Mouse (Mus musculus) Patski (cell line): ENCODE results near the gene Fam129a. TPM values are rescaled to one million over a fixed set of nuclear protein-coding genes. Genes with fewer than 3 reads are reported as not detected.
A peak's percentile ranks its signal among the peaks of the same experiment; 100 is the strongest.

ENCODE experiments used
- ATAC-seq: fragments of 100-300 bp; one replicate; pipeline ENCODE4 v1.8.0; 2021
- CTCF ChIA-PET: fragments of 350-600 bp; sonication (Branson Sonifier 250); formaldehyde crosslinking; loops from one replicate; lab custom pipeline; 2022; ENCODE audit warnings: inconsistent platforms; lab: Charles Lee
- POLR2A ChIA-PET: fragments of 350-600 bp; sonication (Branson Sonifier 250); formaldehyde crosslinking; loops from one replicate; lab custom pipeline; 2022; ENCODE audit warnings: antibody characterized with exemption, inconsistent platforms; lab: Charles Lee
- DNase-seq: peaks from one replicate; pipeline ENCODE4 v3.0.0-alpha.2; 2011; ENCODE audit warnings: low read depth, low spot score
- H3K27me3 ChIP-seq: fragments of 371-371 bp; one replicate; pipeline ENCODE4 v1.5.1; 2021
- CTCF ChIP-seq: fragments of 100-300 bp; IDR thresholded peaks from one replicate; pipeline ENCODE4 v1.5.1; 2021
- in situ Hi-C: fragments of 300-500 bp; cut with MboI; formaldehyde crosslinking; loops from 3 replicates; pipeline ENCODE4 v1.11.1; 2018; ENCODE audit warnings: low pct_unique_long_range_greater_than_20kb, mixed read lengths
- polyA plus RNA-seq: library from polyadenylated mRNA; unstranded; gene quantifications from one replicate; pipeline ENCODE4 v1.2.3, GENCODE M21; 2021

Gene Fam129a
- polyA plus RNA-seq, 1 experiment from 2014 or later = 0.27 TPM

DNA sequence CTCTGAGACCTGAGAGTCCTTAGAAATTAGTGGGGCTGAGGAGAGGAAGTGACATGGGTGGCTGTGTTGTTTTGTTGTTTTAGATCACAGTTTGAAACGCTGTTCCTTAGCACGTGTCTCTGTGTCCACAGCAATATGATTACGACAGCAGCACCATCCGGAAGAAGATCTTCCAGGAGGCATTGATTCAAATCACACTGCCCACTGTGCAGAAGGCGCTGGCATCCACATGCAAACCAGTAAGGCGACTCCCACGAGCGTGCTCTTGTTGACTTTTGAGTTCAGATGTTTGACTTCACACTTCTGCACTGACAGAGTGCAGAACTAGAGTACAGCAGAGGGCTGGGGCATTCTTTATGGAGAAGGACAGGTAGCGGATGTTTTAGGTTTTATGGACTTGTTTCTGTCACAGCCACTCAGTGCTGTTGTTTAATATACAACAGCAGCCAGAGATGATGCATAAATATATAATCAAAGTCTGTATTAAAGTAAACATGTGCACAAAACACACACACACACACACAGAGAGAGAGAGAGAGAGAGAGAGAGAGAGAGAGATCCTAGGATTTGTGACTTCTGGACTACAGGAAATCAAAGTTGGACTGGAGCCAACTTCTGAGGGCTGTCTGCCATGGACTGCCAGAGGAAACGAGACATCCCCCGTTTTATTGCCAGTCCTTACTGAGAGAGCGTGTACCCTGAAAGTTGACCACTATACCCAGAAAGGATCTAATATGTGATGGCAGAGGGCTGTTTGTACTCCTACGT lies 138.2 kb downstream of the Fam129a start:
- ChIA-PET CTCF (interaction anchor here (1.0 kb wide), 1 partner anchor 23 kb away, joined by 3 read pairs; no protein-coding TSS in a partner anchor), POLR2A (interaction anchor here (0.6 kb wide), 1 partner anchor 348 kb away, joined by 3 read pairs; no protein-coding TSS in a partner anchor)
- DNase-seq = no peak

DNA sequence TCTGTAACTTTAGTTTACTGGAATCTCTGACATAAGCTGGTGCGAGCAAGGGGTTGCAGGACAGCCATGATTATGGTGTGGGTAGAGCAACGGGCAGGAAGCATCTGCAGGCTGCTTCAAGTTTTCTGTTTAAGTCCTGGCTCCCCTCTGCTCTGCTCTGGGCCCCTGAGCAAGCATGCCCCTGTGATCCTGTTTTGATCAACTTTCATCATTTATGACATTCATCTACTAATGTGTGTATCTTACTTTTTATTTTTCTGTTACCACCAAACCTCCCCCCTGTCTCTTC lies 138.7 kb downstream of the Fam129a start:
- POLR2A ChIA-PET = interaction anchor here (0.6 kb wide), 1 partner anchor 348 kb away, joined by 3 read pairs; no protein-coding TSS in a partner anchor
- in situ Hi-C loops = loop anchor here (5.0 to 25.0 kb wide), 3 partner anchors 147 to 672 kb away; no protein-coding TSS in a partner anchor
- no peak for ATAC-seq
- CTCF ChIA-PET = no interaction called here
- no peak for DNase-seq
- TF ChIP-seq CTCF = no peak
- H3K27me3 ChIP-seq = no peaks in the 10 kb centered on the region

More for the DNA sequence above, 138.2 kb downstream of the Fam129a start:
- in situ Hi-C loops = loop anchor here (5.0 to 25.0 kb wide), 3 partner anchors 147 to 672 kb away; no protein-coding TSS in a partner anchor
- no peak for ATAC-seq
- H3K27me3 ChIP-seq = no peaks in the 10 kb centered on the region
- TF ChIP-seq CTCF = no peak

DNA sequence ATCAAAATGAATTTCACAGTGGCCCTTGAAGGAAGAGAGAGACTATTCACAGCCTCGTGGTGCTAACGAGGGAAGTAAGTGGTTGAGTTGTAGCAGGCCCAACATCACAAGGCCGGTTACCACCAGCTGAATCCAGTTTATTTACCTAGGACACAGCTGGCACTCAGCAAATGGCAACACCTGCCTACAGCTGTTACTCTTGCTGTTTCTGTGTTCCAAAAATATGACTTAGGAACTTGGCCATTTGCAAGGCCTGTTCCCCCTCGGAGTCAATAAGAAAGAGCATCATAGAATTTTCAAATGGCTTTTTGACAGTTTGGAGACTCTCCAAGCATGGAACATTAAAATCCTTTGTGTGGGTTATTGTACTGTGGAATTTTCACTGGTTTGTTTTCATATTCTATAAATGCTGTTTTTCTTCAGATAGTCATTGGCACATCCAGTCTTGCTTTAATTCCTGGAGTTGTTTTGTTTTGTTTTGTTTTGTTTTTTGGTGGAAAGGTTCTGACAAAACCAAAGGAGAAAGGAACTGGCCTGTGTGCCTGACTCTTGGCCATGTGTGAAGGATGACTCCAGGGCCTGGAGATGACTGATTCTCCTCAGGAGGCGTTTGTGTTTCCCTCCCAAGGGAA lies 139.6 kb downstream of the Fam129a start:
- ChIA-PET POLR2A (no interaction called here), CTCF (no interaction called here)
- ATAC-seq (no peak), DNase-seq (no peak)
- TF ChIP-seq CTCF = no peak
- in situ Hi-C loops = loop anchor here (25.0 kb wide), 1 partner anchor 673 kb away; no protein-coding TSS in a partner anchor
- H3K27me3 ChIP-seq = no peaks in the 10 kb centered on the region

DNA sequence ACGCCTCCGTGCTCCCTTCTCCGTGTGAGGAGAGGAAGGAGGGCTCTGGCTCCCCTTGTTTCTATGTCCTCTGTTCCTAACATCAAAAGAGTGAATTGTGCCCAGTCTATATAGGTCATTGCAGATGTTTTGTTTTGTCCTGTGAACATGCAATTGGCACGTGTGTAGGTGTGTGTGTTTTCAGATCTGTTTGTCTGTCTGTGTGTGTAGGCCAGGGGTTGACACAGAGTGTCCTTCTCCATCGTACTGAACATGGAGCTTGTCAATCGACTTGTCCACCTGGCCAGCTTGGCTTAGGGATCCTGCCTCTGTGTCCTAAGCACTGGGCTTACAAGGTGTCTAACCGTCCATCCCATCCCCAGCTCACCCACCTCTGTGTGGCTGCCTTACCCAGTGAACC lies 140.1 kb downstream of the Fam129a start:
- in situ Hi-C loops = loop anchor here (25.0 kb wide), 1 partner anchor 674 kb away; no protein-coding TSS in a partner anchor
- H3K27me3 ChIP-seq = no peaks in the 10 kb centered on the region
- TF ChIP-seq CTCF = no peak
- POLR2A ChIA-PET = no interaction called here
- DNase-seq = no peak
- CTCF ChIA-PET = no interaction called here
- no peak for ATAC-seq

DNA sequence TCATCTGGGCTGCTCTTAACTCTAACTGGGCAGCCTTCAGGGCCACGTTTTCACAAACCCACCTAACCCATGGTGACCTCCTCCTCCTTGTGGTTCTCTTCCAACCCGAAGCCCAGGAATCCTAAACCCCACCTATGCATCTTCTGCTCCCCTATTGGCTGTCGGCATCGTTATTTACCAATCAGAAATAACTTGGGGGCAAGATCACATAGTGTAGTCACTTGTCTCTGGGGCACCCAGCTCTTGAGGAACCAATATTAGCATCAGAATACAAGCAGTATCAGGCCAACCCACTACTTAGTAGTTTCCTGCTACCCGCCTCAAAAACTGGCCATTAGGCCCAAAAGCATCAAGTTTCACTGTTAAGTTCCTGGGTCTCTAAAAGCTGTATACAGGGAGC lies 141.7 kb downstream of the Fam129a start:
- no peak for TF ChIP-seq CTCF
- POLR2A ChIA-PET = no interaction called here
- in situ Hi-C loops = loop anchor here (25.0 kb wide), 1 partner anchor 675 kb away; no protein-coding TSS in a partner anchor
- ATAC-seq = no peak
- CTCF ChIA-PET = interaction anchor here (2.2 kb wide), 1 partner anchor 148 kb away, joined by 7 read pairs; no protein-coding TSS in a partner anchor
- no peak for DNase-seq
- H3K27me3 ChIP-seq = no peaks in the 10 kb centered on the region

DNA sequence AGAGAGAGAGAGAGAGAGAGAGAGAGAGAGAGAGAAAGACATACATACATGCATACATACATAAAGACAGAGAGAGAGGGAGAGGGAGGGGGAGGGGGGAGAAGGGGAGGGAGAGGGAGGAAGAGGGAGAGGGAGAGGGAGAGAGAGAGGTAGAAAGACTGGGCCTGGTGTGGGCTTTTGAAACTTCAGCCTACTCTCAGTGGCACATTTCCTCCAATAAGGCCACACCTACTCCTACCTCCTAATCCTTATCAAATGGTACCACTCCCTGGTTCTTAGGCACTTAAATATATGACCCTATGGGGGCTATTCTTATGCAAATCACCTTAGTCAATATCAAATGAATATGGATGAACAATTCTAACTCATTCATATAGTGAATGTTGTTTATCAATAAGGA lies 142.6 kb downstream of the Fam129a start:
- no peak for ATAC-seq
- in situ Hi-C loops = loop anchor here (25.0 kb wide), 1 partner anchor 676 kb away; no protein-coding TSS in a partner anchor
- no peak for TF ChIP-seq CTCF
- H3K27me3 ChIP-seq = no peaks in the 10 kb centered on the region
- POLR2A ChIA-PET = no interaction called here
- DNase-seq = no peak
- CTCF ChIA-PET = interaction anchor here (2.2 kb wide), 1 partner anchor 149 kb away, joined by 7 read pairs; no protein-coding TSS in a partner anchor

DNA sequence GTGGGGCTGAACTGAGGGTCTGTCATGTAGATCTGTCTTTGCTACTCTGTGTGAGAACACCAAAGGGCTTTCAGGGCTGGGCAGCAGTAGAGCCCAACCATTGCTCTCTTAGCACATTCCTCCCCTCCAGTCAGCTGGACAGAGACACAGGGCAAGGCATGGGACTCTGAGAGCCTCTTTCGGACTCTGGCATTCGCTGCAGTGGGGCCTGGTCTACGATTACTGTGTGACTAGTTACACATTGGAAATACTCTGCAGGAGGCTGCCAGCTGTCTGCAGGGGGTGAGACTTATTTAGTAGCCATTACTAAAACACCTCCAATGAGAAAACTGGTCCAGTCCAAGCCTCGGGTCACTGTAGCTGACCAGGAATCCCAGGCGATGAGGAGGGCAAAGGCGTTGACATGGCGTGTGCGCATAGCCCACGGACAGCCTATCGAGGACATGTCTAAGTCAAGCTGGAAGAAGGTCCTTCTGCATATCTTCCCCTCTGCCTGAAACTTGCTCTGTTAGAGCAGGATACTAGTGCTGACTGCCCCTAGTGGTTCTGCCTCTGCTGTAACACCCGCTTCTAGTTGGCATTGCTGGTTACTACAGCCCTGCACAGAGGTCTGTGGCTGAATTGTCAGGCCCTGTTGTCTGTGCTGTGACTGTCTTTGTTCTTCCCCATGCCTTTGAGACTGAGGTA lies 145.2 kb downstream of the Fam129a start:
- ChIA-PET CTCF (interaction anchor here (0.7 to 1.1 kb wide), 3 partner anchors 10 to 13 kb away, joined by 3 read pairs; no protein-coding TSS in a partner anchor), POLR2A (no interaction called here)
- TF ChIP-seq CTCF = peak; percentile 49
- ATAC-seq (peak; percentile 96), DNase-seq (peak; percentile 53)
- in situ Hi-C loops = loop anchor here (25.0 kb wide), 1 partner anchor 679 kb away; no protein-coding TSS in a partner anchor
- no peaks in the 10 kb centered on the region for H3K27me3 ChIP-seq

DNA sequence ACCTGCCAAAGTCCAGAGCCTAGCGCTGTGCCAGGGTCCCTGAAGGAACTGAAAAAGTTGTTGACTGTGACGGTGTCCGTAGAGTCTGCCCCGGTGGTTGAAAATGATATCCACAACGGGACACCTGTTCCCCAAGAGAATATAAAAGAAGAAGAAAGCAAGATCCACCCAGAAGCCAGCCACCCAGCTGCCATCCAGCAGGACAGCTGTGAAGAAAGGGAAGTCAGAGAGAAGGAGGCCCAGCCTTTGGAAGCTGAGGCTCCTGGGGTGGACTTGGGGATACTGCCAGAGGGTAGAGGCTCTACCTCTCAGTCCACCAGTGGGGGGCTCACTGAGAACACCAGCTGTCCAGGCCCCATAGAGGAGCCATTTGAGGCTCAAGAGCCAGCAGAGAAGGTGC lies 146.6 kb downstream of the Fam129a start:
- no peak for DNase-seq
- TF ChIP-seq CTCF = no peak
- ChIA-PET POLR2A (no interaction called here), CTCF (no interaction called here)
- no peaks in the 10 kb centered on the region for H3K27me3 ChIP-seq
- in situ Hi-C loops = loop anchor here (25.0 kb wide), 1 partner anchor 680 kb away; no protein-coding TSS in a partner anchor
- no peak for ATAC-seq

DNA sequence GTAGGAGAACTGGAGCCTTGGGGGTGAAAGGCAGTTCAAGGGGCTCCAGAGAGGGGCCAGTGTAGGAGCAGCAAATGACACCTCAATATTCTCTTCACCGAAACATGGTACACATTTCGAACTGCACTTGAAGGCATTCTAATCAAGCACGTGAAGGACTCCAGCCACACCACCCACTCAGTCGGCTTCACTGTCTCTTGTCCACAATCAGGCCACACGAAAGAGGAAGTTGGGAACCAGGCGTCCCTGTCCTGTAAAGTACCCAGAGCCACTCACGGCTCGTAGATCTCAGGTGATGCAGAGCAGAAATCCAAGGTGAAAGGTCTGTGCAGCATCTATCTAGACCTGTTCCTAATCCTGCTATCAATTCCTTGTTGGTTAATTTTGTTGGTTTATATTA lies 147.6 kb downstream of the Fam129a start:
- ChIA-PET POLR2A (no interaction called here), CTCF (interaction anchor here (1.5 kb wide), 1 partner anchor 13 kb away, joined by 5 read pairs; no protein-coding TSS in a partner anchor)
- no peaks in the 10 kb centered on the region for H3K27me3 ChIP-seq
- no peak for TF ChIP-seq CTCF
- ATAC-seq (no peak), DNase-seq (no peak)
- in situ Hi-C loops = loop anchor here (25.0 kb wide), 1 partner anchor 681 kb away; no protein-coding TSS in a partner anchor

DNA sequence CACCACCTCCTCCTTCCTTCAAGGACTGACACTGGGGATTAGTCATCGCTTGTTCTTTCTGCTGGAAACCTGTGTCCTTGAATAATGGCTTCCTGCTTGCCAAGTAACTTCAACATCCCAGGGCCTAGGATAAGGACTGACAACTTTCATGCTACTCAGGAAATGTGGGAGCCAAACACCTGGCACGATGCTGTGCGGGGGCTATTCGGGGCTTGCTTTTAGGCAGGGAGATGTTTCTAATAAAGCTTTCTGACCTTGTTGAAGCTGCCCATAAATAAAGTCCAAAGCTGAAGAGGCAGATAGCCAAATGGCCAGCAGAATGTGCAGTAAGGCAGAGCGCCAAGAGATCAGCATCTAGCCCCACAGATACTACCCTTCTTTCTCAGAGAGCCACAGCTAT lies 148.9 kb downstream of the Fam129a start:
- in situ Hi-C loops = loop anchor here (25.0 kb wide), 1 partner anchor 683 kb away; no protein-coding TSS in a partner anchor
- TF ChIP-seq CTCF = no peak
- ChIA-PET POLR2A (interaction anchor here (0.6 kb wide), 1 partner anchor 32 kb away, joined by 3 read pairs; no protein-coding TSS in a partner anchor), CTCF (interaction anchor here (1.5 kb wide), 1 partner anchor 14 kb away, joined by 5 read pairs; no protein-coding TSS in a partner anchor)
- DNase-seq (no peak), ATAC-seq (no peak)
- H3K27me3 ChIP-seq = no peaks in the 10 kb centered on the region
